Mouse (Mus musculus): ENCODE measurements around the gene Grb2. TPM values are rescaled to one million over a fixed set of nuclear protein-coding genes. Genes with fewer than 3 reads are reported as not detected.

Gene Grb2
- polyA plus RNA-seq, 1 experiment from 2014 or later, result 87.8 TPM

Other genes starting within 250 kb of the Grb2 start
- gene Slc16a5, start 246.1 kb downstream of the Grb2 start, polyA plus RNA-seq (2016; fragmentation: Nextera tagmentation; extraction: Ambion mirVana), result 0.23 and 0.25 TPM in 2 replicates
- gene Armc7, start 232.9 kb downstream of the Grb2 start, polyA plus RNA-seq (2016; fragmentation: Nextera tagmentation; extraction: Ambion mirVana), result 7.0 and 9.9 TPM in 2 replicates
- 66.2 and 83.5 TPM in 2 replicates for gene Nt5c, start 216.7 kb downstream of the Grb2 start, polyA plus RNA-seq (2016; fragmentation: Nextera tagmentation; extraction: Ambion mirVana)
- 483 and 492 TPM in 2 replicates for gene Jpt1, start 194.2 kb downstream of the Grb2 start, polyA plus RNA-seq (2016; fragmentation: Nextera tagmentation; extraction: Ambion mirVana)
- gene Sumo2, start 172.3 kb downstream of the Grb2 start, polyA plus RNA-seq (2016; fragmentation: Nextera tagmentation; extraction: Ambion mirVana), result 1,406 and 1,458 TPM in 2 replicates
- gene Nup85, start 144.2 kb downstream of the Grb2 start, polyA plus RNA-seq (2016; fragmentation: Nextera tagmentation; extraction: Ambion mirVana), result 257 and 275 TPM in 2 replicates
- 108 and 120 TPM in 2 replicates for gene Mrps7, start 104.7 kb downstream of the Grb2 start, polyA plus RNA-seq (2016; fragmentation: Nextera tagmentation; extraction: Ambion mirVana)
- 30.8 and 34.9 TPM in 2 replicates for gene Gga3, start 104.5 kb downstream of the Grb2 start, polyA plus RNA-seq (2016; fragmentation: Nextera tagmentation; extraction: Ambion mirVana)
- 16.2 and 18.2 TPM in 2 replicates for gene Mif4gd, start 95.6 kb downstream of the Grb2 start, polyA plus RNA-seq (2016; fragmentation: Nextera tagmentation; extraction: Ambion mirVana)
- 27.2 and 27.8 TPM in 2 replicates for gene Slc25a19, start 80.3 kb downstream of the Grb2 start, polyA plus RNA-seq (2016; fragmentation: Nextera tagmentation; extraction: Ambion mirVana)
- 30.6 and 37.7 TPM in 2 replicates for gene Tmem94, start 56.8 kb upstream of the Grb2 start, polyA plus RNA-seq (2016; fragmentation: Nextera tagmentation; extraction: Ambion mirVana)
- gene Caskin2, start 105.0 kb upstream of the Grb2 start, polyA plus RNA-seq (2016; fragmentation: Nextera tagmentation; extraction: Ambion mirVana), result 18.1 and 18.9 TPM in 2 replicates
- gene Tsen54, start 106.1 kb upstream of the Grb2 start, polyA plus RNA-seq (2016; fragmentation: Nextera tagmentation; extraction: Ambion mirVana), result 42.5 and 48.8 TPM in 2 replicates
- 11.2 and 12.3 TPM in 2 replicates for gene Llgl2, start 115.5 kb upstream of the Grb2 start, polyA plus RNA-seq (2016; fragmentation: Nextera tagmentation; extraction: Ambion mirVana)
- 0.05 and 0.18 TPM in 2 replicates for gene Myo15b, start 149.8 kb upstream of the Grb2 start, polyA plus RNA-seq (2016; fragmentation: Nextera tagmentation; extraction: Ambion mirVana)
- 1.7 and 2.0 TPM in 2 replicates for gene Smim5, start 191.4 kb upstream of the Grb2 start, polyA plus RNA-seq (2016; fragmentation: Nextera tagmentation; extraction: Ambion mirVana)
- 1.0 and 1.1 TPM in 2 replicates for gene Smim6, start 203.4 kb upstream of the Grb2 start, polyA plus RNA-seq (2016; fragmentation: Nextera tagmentation; extraction: Ambion mirVana)
- gene Sap30bp, start 224.7 kb upstream of the Grb2 start, polyA plus RNA-seq (2016; fragmentation: Nextera tagmentation; extraction: Ambion mirVana), result 47.9 and 52.2 TPM in 2 replicates
- 30.4 and 34.6 TPM in 2 replicates for gene Recql5, start 224.9 kb upstream of the Grb2 start, polyA plus RNA-seq (2016; fragmentation: Nextera tagmentation; extraction: Ambion mirVana)